Mouse (Mus musculus) retina, embryonic 14.5 days (tissue): ENCODE results near the gene Actc1.

Experiments used
- DNase-seq: peaks from one replicate; pipeline ENCODE4 v3.0.0-alpha.2; 2015; ENCODE audit warnings: low spot score

Actc1 gene

GRCm38 (mm10) chr2:114049372-114049771 lies 4.0 kb downstream of the Actc1 start:
- no peak for DNase-seq

GRCm38 (mm10) chr2:114047960-114048611 lies 5.3 kb downstream of the Actc1 start:
- no peak for DNase-seq

GRCm38 (mm10) chr2:114046151-114046664 lies 7.1 kb downstream of the Actc1 start:
- no peak for DNase-seq

GRCm38 (mm10) chr2:114037926-114038325 lies 15.4 kb downstream of the Actc1 start:
- DNase-seq, result no peak

GRCm38 (mm10) chr2:114032259-114032658 lies 21.1 kb downstream of the Actc1 start:
- DNase-seq, result no peak

GRCm38 (mm10) chr2:114023383-114023782 lies 30.0 kb downstream of the Actc1 start:
- DNase-seq, result no peak

- DNase-seq, result no peak
These were observed 33.2 kb downstream of the Actc1 start for GRCm38 (mm10) chr2:114020210-114020563.

- DNase-seq, result peak; percentile 26
These were observed 33.7 kb downstream of the Actc1 start for GRCm38 (mm10) chr2:114019474-114020209.

GRCm38 (mm10) chr2:114018136-114018535 lies 35.2 kb downstream of the Actc1 start:
- DNase-seq, result peak; percentile 4

- no peak for DNase-seq
These were observed 38.5 kb downstream of the Actc1 start for GRCm38 (mm10) chr2:114014839-114015238.

GRCm38 (mm10) chr2:114013846-114014245 lies 39.5 kb downstream of the Actc1 start:
- DNase-seq, result peak; percentile 13

- DNase-seq, result peak; percentile 49
These were observed 40.0 kb downstream of the Actc1 start, which contains the start of gene Gjd2 for GRCm38 (mm10) chr2:114013295-114013771. Gene Gjd2, minus strand, starts transcription at chr2:114013619.

GRCm38 (mm10) chr2:114012749-114013211 lies 40.6 kb downstream of the Actc1 start:
- peak; percentile 37 for DNase-seq

GRCm38 (mm10) chr2:114011838-114012237 lies 41.5 kb downstream of the Actc1 start:
- DNase-seq, result peak; percentile 76

- DNase-seq, result no peak
These were observed 45.0 kb downstream of the Actc1 start for GRCm38 (mm10) chr2:114008321-114008720.

- no peak for DNase-seq
These were observed 55.9 kb downstream of the Actc1 start for GRCm38 (mm10) chr2:113997484-113997883.
